Mouse (Mus musculus): ENCODE measurements around the gene Bspry.

Gene Bspry

GRCm38 (mm10) chr4:62480709-62481605 is 1.1 kb downstream of the Bspry start:
- DNase-seq (ENCODE audit: low spot score in 2 of 2): peak; percentile 66 to 70

- no peak for DNase-seq (ENCODE audit: low spot score in 2 of 2)
Measured at GRCm38 (mm10) chr4:62484928-62485327, 5.1 kb downstream of the Bspry start.

GRCm38 (mm10) chr4:62485450-62486161 is 5.8 kb downstream of the Bspry start:
- DNase-seq (ENCODE audit: low spot score in 2 of 2): peak in 1 of 2 experiments; percentile 9

GRCm38 (mm10) chr4:62486162-62486696 is 6.4 kb downstream of the Bspry start:
- DNase-seq (ENCODE audit: low spot score in 2 of 2): no peak

- DNase-seq (ENCODE audit: low spot score in 2 of 2): no peak
Measured at GRCm38 (mm10) chr4:62487172-62487571, 7.3 kb downstream of the Bspry start.

- DNase-seq (ENCODE audit: low spot score in 2 of 2): no peak
Measured at GRCm38 (mm10) chr4:62487914-62488313, 8.1 kb downstream of the Bspry start.

- DNase-seq (ENCODE audit: low spot score in 2 of 2): no peak
Measured at GRCm38 (mm10) chr4:62492682-62493081, 12.8 kb downstream of the Bspry start.

GRCm38 (mm10) chr4:62494230-62494629 is 14.4 kb downstream of the Bspry start:
- DNase-seq (ENCODE audit: low spot score in 2 of 2): no peak

GRCm38 (mm10) chr4:62495946-62496345 is 16.1 kb downstream of the Bspry start:
- no peak for DNase-seq (ENCODE audit: low spot score in 2 of 2)

- no peak for DNase-seq (ENCODE audit: low spot score in 2 of 2)
Measured at GRCm38 (mm10) chr4:62496815-62497214, 17.0 kb downstream of the Bspry start.

GRCm38 (mm10) chr4:62500799-62501198 is 20.9 kb downstream of the Bspry start:
- DNase-seq (ENCODE audit: low spot score in 2 of 2): no peak

GRCm38 (mm10) chr4:62501534-62501933 is 21.7 kb downstream of the Bspry start:
- no peak for DNase-seq (ENCODE audit: low spot score in 2 of 2)

GRCm38 (mm10) chr4:62501964-62502732 is 22.3 kb downstream of the Bspry start:
- DNase-seq (ENCODE audit: low spot score in 2 of 2): peak; percentile 85 to 86

- no peak for DNase-seq (ENCODE audit: low spot score in 2 of 2)
Measured at GRCm38 (mm10) chr4:62502969-62503368, 23.1 kb downstream of the Bspry start.

GRCm38 (mm10) chr4:62503374-62503970 is 23.6 kb downstream of the Bspry start, which contains the start of gene Hdhd3:
Hdhd3 (minus strand) TSS chr4:62503467.
- DNase-seq (ENCODE audit: low spot score in 2 of 2): no peak

- no peak for DNase-seq (ENCODE audit: low spot score in 2 of 2)
Measured at GRCm38 (mm10) chr4:62505991-62506390, 26.1 kb downstream of the Bspry start.

- DNase-seq (ENCODE audit: low spot score in 2 of 2): peak; percentile 44 to 47
Measured at GRCm38 (mm10) chr4:62506798-62507197, 26.9 kb downstream of the Bspry start.

GRCm38 (mm10) chr4:62508839-62509238 is 29.0 kb downstream of the Bspry start:
- DNase-seq (ENCODE audit: low spot score in 2 of 2): no peak

GRCm38 (mm10) chr4:62509946-62510345 is 30.1 kb downstream of the Bspry start:
- DNase-seq (ENCODE audit: low spot score in 2 of 2): no peak

- DNase-seq (ENCODE audit: low spot score in 2 of 2): no peak
Measured at GRCm38 (mm10) chr4:62513998-62514506, 34.2 kb downstream of the Bspry start.

- DNase-seq (ENCODE audit: low spot score in 2 of 2): no peak
Measured at GRCm38 (mm10) chr4:62514995-62515394, 35.1 kb downstream of the Bspry start.

Data from spleen, postnatal 36 days (tissue).